Mouse (Mus musculus) CH12.LX (cell line): ENCODE measurements at regions not wholly inside any gene's neighbourhood (a gene's known extent, or its start where the extent isn't known, plus 50 kb on each side); places are given as distances from the start of the nearest gene placed in this dataset.

Source experiments
- CTCF ChIP-seq, 2 experiments: IDR thresholded peaks in 1 of 2; conservative IDR thresholded peaks in 1 of 2; 2 replicates each; pipeline ENCODE4 v1.5.1; 2011 to 2012; ENCODE audit warnings: low read depth in 2 of 2, low read length in 2 of 2, improper control_type of control experiment in 1 of 2, inconsistent platforms in 1 of 2, mild to moderate bottlenecking in 1 of 2, moderate library complexity in 1 of 2
- HCFC1 ChIP-seq: IDR thresholded peaks from 2 replicates; pipeline ENCODE4 v1.6.1; 2012; ENCODE audit warnings: low read depth, mild to moderate bottlenecking, inconsistent platforms, low read length, improper control_type of control experiment
- MEF2A ChIP-seq: IDR thresholded peaks from 2 replicates; pipeline ENCODE4 v1.6.1; 2014; ENCODE audit warnings: low read depth, mild to moderate bottlenecking, inconsistent platforms, low read length, improper control_type of control experiment, borderline replicate concordance
- NELFE ChIP-seq: IDR thresholded peaks from 2 replicates; pipeline ENCODE4 v1.6.1; 2011; ENCODE audit warnings: low read depth, low read length, improper control_type of control experiment
- SIN3A ChIP-seq: IDR thresholded peaks from 2 replicates; pipeline ENCODE4 v1.6.1; 2012; ENCODE audit warnings: low read length, improper control_type of control experiment, inconsistent platforms
- TCF12 ChIP-seq: IDR thresholded peaks from 2 replicates; pipeline ENCODE4 v1.6.1; 2014; ENCODE audit warnings: low read depth, mild to moderate bottlenecking, inconsistent platforms, low read length, improper control_type of control experiment
- UBTF ChIP-seq: IDR thresholded peaks from 2 replicates; pipeline ENCODE4 v1.6.1; 2012; ENCODE audit warnings: low read depth, mild to moderate bottlenecking, inconsistent platforms, low read length, improper control_type of control experiment, moderate library complexity

GRCm38 (mm10) chr13:44293736-44294416 lies 435.4 kb upstream of the Jarid2 start:
- TF ChIP-seq UBTF = no peak
- TF ChIP-seq CTCF (conservative IDR thresholded peaks at IDR 0.05 in 1 of 2, IDR thresholded peaks at IDR 0.05 in 1 of 2; ENCODE audit: low read depth in 2 of 2, low read length in 2 of 2) = no peak
- no peak for TF ChIP-seq HCFC1
- TF ChIP-seq SIN3A = no peak
- no peak for TF ChIP-seq TCF12
- no peak for TF ChIP-seq MEF2A
- TF ChIP-seq NELFE = no peak
